Mouse (Mus musculus) hindbrain, embryonic 10.5 days (tissue): Measurements from ENCODE around the gene Parp1. TPM values are rescaled to one million over a fixed set of nuclear protein-coding genes. Genes with fewer than 3 reads are reported as not detected.
"Not testable (repeated sequence)": the region's sequence is repeated elsewhere in the genome, so short reads cannot be mapped to it uniquely, and the experiment has no call there.

Experiments used
- DNase-seq: peaks from one replicate; pipeline ENCODE4 v3.0.0-alpha.2; 2017; ENCODE audit warnings: low spot score
- H3K27ac ChIP-seq: fragments of 300-500 bp; sonication (generic); 2 replicates; pipeline ENCODE4 v1.5.1; 2016; ENCODE audit warnings: mild to moderate bottlenecking, moderate library complexity
- H3K27me3 ChIP-seq: fragments of 300-500 bp; sonication (generic); 2 replicates; pipeline ENCODE4 v1.6.1; 2016; ENCODE audit warnings: mild to moderate bottlenecking; ENCODE audit not compliant: poor library complexity, insufficient read depth, severe bottlenecking
- H3K36me3 ChIP-seq: fragments of 300-500 bp; sonication (generic); 2 replicates; pipeline ENCODE4 v1.6.1; 2016; ENCODE audit warnings: mild to moderate bottlenecking, moderate library complexity
- H3K4me1 ChIP-seq: fragments of 300-500 bp; sonication (generic); replicated peaks from 2 replicates; pipeline ENCODE4 v1.6.1; 2016; ENCODE audit warnings: mild to moderate bottlenecking
- H3K4me3 ChIP-seq: fragments of 300-500 bp; sonication (generic); 2 replicates; pipeline ENCODE4 v1.5.1; 2016; ENCODE audit warnings: mild to moderate bottlenecking, moderate library complexity
- H3K9me3 ChIP-seq: fragments of 300-500 bp; sonication (generic); 2 replicates; pipeline ENCODE4 v1.6.1; 2016; ENCODE audit warnings: mild to moderate bottlenecking, moderate library complexity
- WGBS: fragments of 180-500 bp; shearing (Covaris S2); methylation state at CpG from one replicate; pipeline ENCODE4 v1.1.7; 2016; 5-methylcytosine and 5-hydroxymethylcytosine counted together
- polyA plus RNA-seq: library from polyadenylated mRNA; unstranded; fragments of >200 nt; fragmentation: Nextera tagmentation; extraction: Ambion mirVana; gene quantifications from 2 replicates; pipeline ENCODE4 v1.2.1, GENCODE M21; 2016

The Parp1 gene
- polyA plus RNA-seq, 1 experiment from 2014 or later: 232 TPM

GRCm38 (mm10) chr1:180606796-180607577 lies 38.3 kb downstream of the Parp1 start:
- WGBS: 80% methylated on average over 10 of the region's 10 CpGs
- Histone ChIP-seq H3K27me3 (no peaks in the 10 kb centered on the region), H3K27ac (no peak overlapping the region), H3K4me1 (0 out of 2 replicates have a peak, but pooled peaks cover 3% of the 10 kb centered on the region), H3K36me3 (peaks cover 53% of the 10 kb centered on the region), H3K4me3 (no peak overlapping the region), H3K9me3 (peaks cover 6% of the 10 kb centered on the region)
- DNase-seq: no peak

- peaks cover 48% of the 10 kb centered on the region for H3K36me3 ChIP-seq
- DNase-seq: no peak
- H3K4me3 ChIP-seq: no peak overlapping the region
- peaks cover 6% of the 10 kb centered on the region for H3K9me3 ChIP-seq
- H3K4me1 ChIP-seq: 0 out of 2 replicates have a peak, but pooled peaks cover 3% of the 10 kb centered on the region
- 91% methylated on average over 2 of the region's 2 CpGs for WGBS
- no peaks in the 10 kb centered on the region for H3K27me3 ChIP-seq
- H3K27ac ChIP-seq: no peak overlapping the region
Observed at GRCm38 (mm10) chr1:180607578-180607879, 38.8 kb downstream of the Parp1 start.

- not testable (repeated sequence) for H3K9me3 ChIP-seq, H3K27me3 ChIP-seq, H3K4me3 ChIP-seq, H3K27ac ChIP-seq, DNase-seq, H3K4me1 ChIP-seq
- WGBS: 94% methylated on average over 11 of the region's 14 CpGs
- peaks cover 13% of the 10 kb centered on the region for H3K36me3 ChIP-seq
Observed at GRCm38 (mm10) chr1:180611842-180612241, 43.1 kb downstream of the Parp1 start.

GRCm38 (mm10) chr1:180616762-180617161 lies 48.0 kb downstream of the Parp1 start:
- no peak for DNase-seq
- Histone ChIP-seq H3K4me3 (no peak overlapping the region), H3K27me3 (no peaks in the 10 kb centered on the region), H3K36me3 (no peaks in the 10 kb centered on the region), H3K9me3 (peaks cover 2% of the 10 kb centered on the region), H3K27ac (no peak overlapping the region), H3K4me1 (no peaks in the 10 kb centered on the region)
- whole genome bisulfite sequencing: 94% methylated on average over 3 of the region's 3 CpGs

- H3K4me1 ChIP-seq: peaks cover 4% of the 10 kb centered on the region; the same call in 1 of the 2 replicates
- H3K9me3 ChIP-seq: peaks cover 8% of the 10 kb centered on the region
- H3K36me3 ChIP-seq: no peaks in the 10 kb centered on the region
- H3K27me3 ChIP-seq: no peaks in the 10 kb centered on the region
- H3K4me3 ChIP-seq: no peak overlapping the region
- H3K27ac ChIP-seq: no peak overlapping the region
- DNase-seq: no peak
- 88% methylated on average over 4 of the region's 4 CpGs for WGBS
Observed at GRCm38 (mm10) chr1:180622389-180622788, 53.7 kb downstream of the Parp1 start.

GRCm38 (mm10) chr1:180623911-180624310 lies 55.2 kb downstream of the Parp1 start:
- no peak for DNase-seq
- 91% methylated on average over 2 of the region's 2 CpGs for WGBS

GRCm38 (mm10) chr1:180626141-180626540 lies 57.4 kb downstream of the Parp1 start:
- no peak for DNase-seq
- WGBS: 83% methylated on average over 2 of the region's 2 CpGs
- peaks cover 8% of the 10 kb centered on the region for H3K9me3 ChIP-seq
- H3K36me3 ChIP-seq: no peaks in the 10 kb centered on the region
- H3K27ac ChIP-seq: no peak overlapping the region
- H3K4me3 ChIP-seq: no peak overlapping the region
- H3K27me3 ChIP-seq: no peaks in the 10 kb centered on the region
- peaks cover 4% of the 10 kb centered on the region; the same call in 1 of the 2 replicates for H3K4me1 ChIP-seq

More at GRCm38 (mm10) chr1:180623911-180624310, 55.2 kb downstream of the Parp1 start:
- Histone ChIP-seq H3K9me3 (peaks cover 8% of the 10 kb centered on the region), H3K4me3 (no peak overlapping the region), H3K36me3 (no peaks in the 10 kb centered on the region), H3K4me1 (peaks cover 4% of the 10 kb centered on the region; the same call in 1 of the 2 replicates), H3K27me3 (no peaks in the 10 kb centered on the region), H3K27ac (no peak overlapping the region)

- H3K36me3 ChIP-seq, DNase-seq, H3K27me3 ChIP-seq, H3K9me3 ChIP-seq, H3K4me3 ChIP-seq, H3K27ac ChIP-seq: not testable (repeated sequence)
- 89% methylated on average over 2 of the region's 2 CpGs for WGBS
- H3K4me1 ChIP-seq: peaks cover 27% of the 10 kb centered on the region
Observed at GRCm38 (mm10) chr1:180637796-180638195, 69.1 kb downstream of the Parp1 start.

GRCm38 (mm10) chr1:180639416-180640401 lies 71.0 kb downstream of the Parp1 start:
- peak overlapping the region; percentile 97 for H3K4me3 ChIP-seq
- no peaks in the 10 kb centered on the region for H3K9me3 ChIP-seq
- 56% methylated on average over 10 of the region's 10 CpGs for WGBS
- no peak for DNase-seq
- H3K27ac ChIP-seq: peak overlapping the region; percentile 100
- no peaks in the 10 kb centered on the region for H3K27me3 ChIP-seq
- H3K4me1 ChIP-seq: peaks cover 32% of the 10 kb centered on the region
- H3K36me3 ChIP-seq: 0 out of 2 replicates have a peak, but pooled peaks cover 7% of the 10 kb centered on the region

GRCm38 (mm10) chr1:180640605-180641125 lies 71.9 kb downstream of the Parp1 start:
- Histone ChIP-seq H3K9me3 (no peaks in the 10 kb centered on the region), H3K4me3 (peak overlapping the region; percentile 97), H3K36me3 (0 out of 2 replicates have a peak, but pooled peaks cover 7% of the 10 kb centered on the region), H3K4me1 (peaks cover 32% of the 10 kb centered on the region), H3K27me3 (no peaks in the 10 kb centered on the region), H3K27ac (peak overlapping the region; percentile 100)
- peak; percentile 70 for DNase-seq
- WGBS: under 1% methylated on average over 60 of the region's 61 CpGs

GRCm38 (mm10) chr1:180641137-180641517 lies 72.4 kb downstream of the Parp1 start, which contains the start of gene Lin9:
Lin9 (plus strand) TSS chr1:180641150.
- H3K36me3 ChIP-seq: 0 out of 2 replicates have a peak, but pooled peaks cover 7% of the 10 kb centered on the region
- peak within 1 kb of the TSS; percentile 97 for H3K4me3 ChIP-seq
- DNase-seq: peak; percentile 95
- H3K27me3 ChIP-seq: no peaks in the 10 kb centered on the region
- H3K4me1 ChIP-seq: peaks cover 32% of the 10 kb centered on the region
- no peaks in the 10 kb centered on the region for H3K9me3 ChIP-seq
- peak within 1 kb of the TSS; percentile 100 for H3K27ac ChIP-seq
- WGBS: under 1% methylated on average over 47 of the region's 47 CpGs

- no peaks in the 10 kb centered on the region for H3K9me3 ChIP-seq
- H3K36me3 ChIP-seq: peaks cover 11% of the 10 kb centered on the region; the same call in 1 of the 2 replicates
- peak overlapping the region; percentile 97 for H3K4me3 ChIP-seq
- no peaks in the 10 kb centered on the region for H3K27me3 ChIP-seq
- WGBS: 3% methylated on average over 50 of the region's 50 CpGs
- H3K27ac ChIP-seq: peak overlapping the region; percentile 100
- peak; percentile 69 for DNase-seq
- H3K4me1 ChIP-seq: peaks cover 32% of the 10 kb centered on the region
Observed at GRCm38 (mm10) chr1:180641518-180642227, 72.9 kb downstream of the Parp1 start.
